Mouse (Mus musculus) hindbrain, embryonic 16.5 days (tissue): ENCODE results near the gene Atxn7. TPM values are rescaled to one million over a fixed set of nuclear protein-coding genes. Genes with fewer than 3 reads are reported as not detected.

Experiments used
- ATAC-seq: fragments of 200-750 bp; cut with Nextera tagmentation; 2 replicates; pipeline ENCODE4 v1.8.0; 2017; ENCODE audit warnings: moderate TSS enrichment, moderate library complexity
- H3K27ac ChIP-seq: fragments of 300-500 bp; sonication (generic); 2 replicates; pipeline ENCODE4 v1.5.1; 2014; ENCODE audit warnings: low read depth, mild to moderate bottlenecking, control low read depth, low read length, moderate library complexity
- H3K27me3 ChIP-seq: fragments of 300-500 bp; sonication (generic); replicated peaks from 2 replicates; pipeline ENCODE4 v1.6.1; 2014; ENCODE audit warnings: low read length; ENCODE audit not compliant: control insufficient read depth, insufficient read depth
- H3K36me3 ChIP-seq: fragments of 300-500 bp; sonication (generic); 2 replicates; pipeline ENCODE4 v1.6.1; 2014; ENCODE audit warnings: mild to moderate bottlenecking, low read length, moderate library complexity, mixed read lengths; ENCODE audit not compliant: control insufficient read depth, insufficient read depth
- H3K4me1 ChIP-seq: fragments of 300-500 bp; sonication (generic); 2 replicates; pipeline ENCODE4 v1.6.1; 2014; ENCODE audit warnings: low read depth, low read length; ENCODE audit not compliant: control insufficient read depth, insufficient read depth
- H3K4me2 ChIP-seq: fragments of 300-500 bp; sonication (generic); 2 replicates; pipeline ENCODE4 v1.6.1; 2014; ENCODE audit warnings: mild to moderate bottlenecking, low read length, control low read depth, moderate library complexity
- H3K4me3 ChIP-seq: fragments of 300-500 bp; sonication (generic); 2 replicates; pipeline ENCODE4 v1.5.1; 2014; ENCODE audit warnings: mild to moderate bottlenecking, low read length, control low read depth, moderate library complexity
- H3K9ac ChIP-seq: fragments of 300-500 bp; sonication (generic); 2 replicates; pipeline ENCODE4 v1.6.1; 2014; ENCODE audit warnings: low read depth, mild to moderate bottlenecking, control low read depth, low read length, moderate library complexity
- H3K9me3 ChIP-seq: fragments of 300-500 bp; sonication (generic); 2 replicates; pipeline ENCODE4 v1.6.1; 2014; ENCODE audit warnings: mild to moderate bottlenecking, low read length, moderate library complexity; ENCODE audit not compliant: control insufficient read depth
- WGBS: fragments of 180-500 bp; shearing (Covaris S2); extraction: QIAGEN DNeasy Blood & Tissue Kit; methylation state at CpG from one replicate; pipeline ENCODE4 v1.1.7; 2014; 5-methylcytosine and 5-hydroxymethylcytosine counted together
- polyA plus RNA-seq: library from polyadenylated mRNA; unstranded; fragments of >200 nt; fragmentation: Nextera tagmentation; extraction: Ambion mirVana; gene quantifications from 2 replicates; pipeline ENCODE4 v1.2.1, GENCODE M21; 2015

Atxn7 gene
- polyA plus RNA-seq: 3.1 and 3.3 TPM in 2 replicates

GRCm38 (mm10) chr14:13961401-13962112 is at the start of gene Atxn7, which contains the start of gene Thoc7:
Atxn7 (plus strand) TSS chr14:13961440.
Thoc7 (minus strand) TSS chr14:13961852.
- H3K4me1 ChIP-seq: peaks cover 19% of the 10 kb centered on the region
- H3K36me3 ChIP-seq: no peaks in the 10 kb centered on the region
- peak within 1 kb of the TSS; percentile 100 for H3K9ac ChIP-seq
- H3K27ac ChIP-seq: peak within 1 kb of the TSS; percentile 86
- WGBS: 3% methylated on average over 44 of the region's 56 CpGs
- H3K4me3 ChIP-seq: peak within 1 kb of the TSS; percentile 98
- H3K9me3 ChIP-seq: no peaks in the 10 kb centered on the region
- H3K4me2 ChIP-seq: peak within 1 kb of the TSS; percentile 78
- H3K27me3 ChIP-seq: no peaks in the 10 kb centered on the region
- ATAC-seq: peak; percentile 66

GRCm38 (mm10) chr14:13914387-13915082 is 46.7 kb upstream of the Atxn7 start, which contains the start of gene Gm281:
Gm281 (minus strand) TSS chr14:13914478.
- ATAC-seq: no peak; the same call in 1 of the 2 replicates
- no peak within 1 kb of the TSS for H3K4me2 ChIP-seq
- 60% methylated on average over 1 of the region's 1 CpGs for WGBS

GRCm38 (mm10) chr14:13915207-13915606 is 46.0 kb upstream of the Atxn7 start:
- no peak overlapping the region for H3K4me2 ChIP-seq
- ATAC-seq: no peak; the same call in 1 of the 2 replicates
- H3K4me1 ChIP-seq: no peaks in the 10 kb centered on the region
- no peak overlapping the region for H3K4me3 ChIP-seq
- H3K9ac ChIP-seq: no peak overlapping the region
- no peaks in the 10 kb centered on the region for H3K36me3 ChIP-seq
- no peaks in the 10 kb centered on the region for H3K9me3 ChIP-seq
- no peaks in the 10 kb centered on the region for H3K27me3 ChIP-seq
- WGBS: 64% methylated on average over 4 of the region's 4 CpGs
- no peak overlapping the region for H3K27ac ChIP-seq

More at GRCm38 (mm10) chr14:13914387-13915082, 46.7 kb upstream of the Atxn7 start, which contains the start of gene Gm281:
- H3K27me3 ChIP-seq: no peaks in the 10 kb centered on the region
- no peaks in the 10 kb centered on the region for H3K9me3 ChIP-seq
- no peaks in the 10 kb centered on the region for H3K4me1 ChIP-seq
- no peaks in the 10 kb centered on the region for H3K36me3 ChIP-seq
- H3K9ac ChIP-seq: no peak within 1 kb of the TSS
- H3K27ac ChIP-seq: no peak within 1 kb of the TSS
- H3K4me3 ChIP-seq: no peak within 1 kb of the TSS

- WGBS: 93% methylated on average over 10 of the region's 10 CpGs
- Histone ChIP-seq H3K4me1 (no peaks in the 10 kb centered on the region), H3K27ac (no peak overlapping the region), H3K9me3 (no peaks in the 10 kb centered on the region), H3K9ac (no peak overlapping the region), H3K36me3 (no peaks in the 10 kb centered on the region), H3K27me3 (no peaks in the 10 kb centered on the region), H3K4me3 (no peak overlapping the region), H3K4me2 (no peak overlapping the region)
- ATAC-seq: no peak
Measured at GRCm38 (mm10) chr14:13917208-13917607, 44.0 kb upstream of the Atxn7 start.

GRCm38 (mm10) chr14:13917630-13918029 is 43.6 kb upstream of the Atxn7 start:
- H3K9me3 ChIP-seq: no peaks in the 10 kb centered on the region
- no peak overlapping the region for H3K27ac ChIP-seq
- H3K9ac ChIP-seq: no peak overlapping the region
- H3K4me3 ChIP-seq: no peak overlapping the region
- H3K27me3 ChIP-seq: no peaks in the 10 kb centered on the region
- no peaks in the 10 kb centered on the region for H3K36me3 ChIP-seq
- WGBS: 45% methylated on average over 3 of the region's 3 CpGs
- H3K4me1 ChIP-seq: no peaks in the 10 kb centered on the region
- H3K4me2 ChIP-seq: no peak overlapping the region
- peak; percentile 90 for ATAC-seq

- H3K9me3 ChIP-seq: no peaks in the 10 kb centered on the region
- peak; percentile 69 for ATAC-seq
- no peaks in the 10 kb centered on the region for H3K36me3 ChIP-seq
- H3K4me1 ChIP-seq: no peaks in the 10 kb centered on the region; the same call in none of the 2 replicates
- no peak overlapping the region for H3K27ac ChIP-seq
- H3K9ac ChIP-seq: peak overlapping the region; percentile 58
- 32% methylated on average over 28 of the region's 31 CpGs for WGBS
- H3K4me3 ChIP-seq: peak overlapping the region; percentile 36
- no peaks in the 10 kb centered on the region for H3K27me3 ChIP-seq
- peak overlapping the region; percentile 61 for H3K4me2 ChIP-seq
Measured at GRCm38 (mm10) chr14:13933290-13934051, 27.8 kb upstream of the Atxn7 start.

GRCm38 (mm10) chr14:13934052-13934371 is 27.2 kb upstream of the Atxn7 start:
- no peaks in the 10 kb centered on the region for H3K36me3 ChIP-seq
- H3K27me3 ChIP-seq: no peaks in the 10 kb centered on the region
- H3K9ac ChIP-seq: no peak overlapping the region
- H3K4me3 ChIP-seq: no peak overlapping the region
- H3K4me2 ChIP-seq: peak overlapping the region; percentile 61
- H3K9me3 ChIP-seq: no peaks in the 10 kb centered on the region
- H3K27ac ChIP-seq: no peak overlapping the region
- ATAC-seq: peak; percentile 20; the same call in 1 of the 2 replicates
- WGBS: 52% methylated on average over 5 of the region's 5 CpGs
- H3K4me1 ChIP-seq: no peaks in the 10 kb centered on the region; the same call in none of the 2 replicates

- no peaks in the 10 kb centered on the region for H3K4me1 ChIP-seq
- no peak for ATAC-seq
- no peaks in the 10 kb centered on the region for H3K9me3 ChIP-seq
- no peak overlapping the region for H3K9ac ChIP-seq
- H3K36me3 ChIP-seq: peaks cover 11% of the 10 kb centered on the region
- no peaks in the 10 kb centered on the region for H3K27me3 ChIP-seq
- H3K4me2 ChIP-seq: no peak overlapping the region
- H3K4me3 ChIP-seq: no peak overlapping the region
- H3K27ac ChIP-seq: no peak overlapping the region
- 94% methylated on average over 4 of the region's 4 CpGs for WGBS
Measured at GRCm38 (mm10) chr14:13944686-13945085, 16.6 kb upstream of the Atxn7 start.

GRCm38 (mm10) chr14:13948345-13948744 is 12.9 kb upstream of the Atxn7 start:
- H3K27me3 ChIP-seq: no peaks in the 10 kb centered on the region
- no peak overlapping the region for H3K27ac ChIP-seq
- H3K36me3 ChIP-seq: peaks cover 22% of the 10 kb centered on the region
- no peaks in the 10 kb centered on the region for H3K9me3 ChIP-seq
- no peak overlapping the region for H3K4me3 ChIP-seq
- 92% methylated on average over 7 of the region's 7 CpGs for WGBS
- no peak overlapping the region for H3K4me2 ChIP-seq
- H3K9ac ChIP-seq: no peak overlapping the region
- no peak for ATAC-seq
- H3K4me1 ChIP-seq: no peaks in the 10 kb centered on the region
